Mouse (Mus musculus): Measurements from ENCODE around the gene Slc25a1.
A peak's percentile ranks its signal among the peaks of the same experiment; 100 is the strongest.

The Slc25a1 gene

GRCm38 (mm10) chr16:17921325-17922162 lies 6.5 kb downstream of the Slc25a1 start:
- peak; percentile 99 for DNase-seq

- DNase-seq, result no peak
Measured at GRCm38 (mm10) chr16:17920586-17920985, 7.4 kb downstream of the Slc25a1 start.

GRCm38 (mm10) chr16:17914307-17915249 lies 13.4 kb downstream of the Slc25a1 start, which contains the start of gene Gsc2:
Gene Gsc2, minus strand, starts transcription at chr16:17915059.
- DNase-seq, result no peak

GRCm38 (mm10) chr16:17911052-17911595 lies 16.9 kb downstream of the Slc25a1 start, which contains the start of gene Ess2:
Gene Ess2, minus strand, starts transcription at chr16:17911348.
- peak; percentile 100 for DNase-seq

- DNase-seq, result peak; percentile 89
Measured at GRCm38 (mm10) chr16:17898462-17898861, 29.6 kb downstream of the Slc25a1 start, which contains the start of the genes Dgcr2 and Tssk2. Gene Dgcr2, minus strand, starts transcription at chr16:17898562. Gene Tssk2, plus strand, starts transcription at chr16:17898637.

GRCm38 (mm10) chr16:17896091-17896490 lies 31.9 kb downstream of the Slc25a1 start:
- DNase-seq, result peak; percentile 87

- DNase-seq, result no peak
Measured at GRCm38 (mm10) chr16:17893923-17894322, 34.1 kb downstream of the Slc25a1 start, which contains the start of gene Tssk1. Gene Tssk1, plus strand, starts transcription at chr16:17894223.

- DNase-seq, result peak; percentile 92
Measured at GRCm38 (mm10) chr16:17892606-17893005, 35.4 kb downstream of the Slc25a1 start.

- peak; percentile 100 for DNase-seq
Measured at GRCm38 (mm10) chr16:17891567-17891959, 36.5 kb downstream of the Slc25a1 start, which contains the start of gene Gm20518. Gene Gm20518, minus strand, starts transcription at chr16:17891671.

GRCm38 (mm10) chr16:17890917-17891566 lies 37.0 kb downstream of the Slc25a1 start:
- peak; percentile 97 for DNase-seq

GRCm38 (mm10) chr16:17890342-17890727 lies 37.7 kb downstream of the Slc25a1 start:
- DNase-seq, result peak; percentile 85

- peak; percentile 87 for DNase-seq
Measured at GRCm38 (mm10) chr16:17889689-17890341, 38.2 kb downstream of the Slc25a1 start.

GRCm38 (mm10) chr16:17884116-17884515 lies 43.9 kb downstream of the Slc25a1 start:
- DNase-seq, result peak; percentile 61

GRCm38 (mm10) chr16:17882196-17882595 lies 45.8 kb downstream of the Slc25a1 start:
- DNase-seq, result peak; percentile 70

- DNase-seq, result peak; percentile 41
Measured at GRCm38 (mm10) chr16:17879571-17879970, 48.4 kb downstream of the Slc25a1 start.

- DNase-seq, result no peak
Measured at GRCm38 (mm10) chr16:17876096-17876495, 51.9 kb downstream of the Slc25a1 start.

Measured in heart, adult 11 months (tissue).